Mouse (Mus musculus): ENCODE measurements around the gene Hand2.

Hand2 gene

DNA sequence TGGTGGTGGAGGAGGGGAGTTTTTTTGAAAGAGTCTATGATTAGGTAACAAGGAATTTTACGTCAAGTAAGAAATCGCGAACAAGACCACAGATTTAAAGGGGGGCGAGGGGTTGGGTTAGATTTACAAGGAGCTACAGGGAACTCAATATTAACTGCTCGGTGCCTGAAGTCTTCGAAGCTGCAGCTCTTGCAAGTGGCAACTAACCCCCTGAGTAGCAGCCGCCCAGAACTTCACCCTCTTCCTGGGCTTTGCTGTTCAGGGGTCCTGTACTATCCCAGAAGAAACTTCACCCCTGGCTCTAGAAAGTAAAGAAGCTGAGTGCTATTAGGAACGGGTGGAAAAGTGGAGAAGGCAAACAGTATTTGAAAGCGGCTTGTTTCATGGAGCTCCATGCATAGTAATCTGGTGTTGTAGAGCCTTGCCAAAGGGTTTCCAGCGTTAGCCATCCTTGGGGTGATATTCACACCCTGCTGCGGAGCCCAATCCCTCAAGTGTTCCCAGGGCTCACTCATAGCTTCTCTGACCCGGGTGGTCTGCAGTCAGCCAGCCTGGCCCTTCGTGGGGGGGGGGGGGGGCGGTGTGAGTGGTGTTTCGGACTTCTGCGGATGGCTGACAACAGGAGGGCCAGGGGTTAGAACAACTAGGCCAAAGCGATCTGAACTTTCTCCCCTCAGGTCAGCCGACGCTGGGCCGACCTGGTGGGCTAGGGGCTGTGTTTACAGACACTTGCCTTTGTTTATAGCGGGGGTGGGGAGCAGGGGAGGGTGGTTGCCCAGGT is 4.5 kb downstream of the Hand2 start:
- no peak for DNase-seq

DNA sequence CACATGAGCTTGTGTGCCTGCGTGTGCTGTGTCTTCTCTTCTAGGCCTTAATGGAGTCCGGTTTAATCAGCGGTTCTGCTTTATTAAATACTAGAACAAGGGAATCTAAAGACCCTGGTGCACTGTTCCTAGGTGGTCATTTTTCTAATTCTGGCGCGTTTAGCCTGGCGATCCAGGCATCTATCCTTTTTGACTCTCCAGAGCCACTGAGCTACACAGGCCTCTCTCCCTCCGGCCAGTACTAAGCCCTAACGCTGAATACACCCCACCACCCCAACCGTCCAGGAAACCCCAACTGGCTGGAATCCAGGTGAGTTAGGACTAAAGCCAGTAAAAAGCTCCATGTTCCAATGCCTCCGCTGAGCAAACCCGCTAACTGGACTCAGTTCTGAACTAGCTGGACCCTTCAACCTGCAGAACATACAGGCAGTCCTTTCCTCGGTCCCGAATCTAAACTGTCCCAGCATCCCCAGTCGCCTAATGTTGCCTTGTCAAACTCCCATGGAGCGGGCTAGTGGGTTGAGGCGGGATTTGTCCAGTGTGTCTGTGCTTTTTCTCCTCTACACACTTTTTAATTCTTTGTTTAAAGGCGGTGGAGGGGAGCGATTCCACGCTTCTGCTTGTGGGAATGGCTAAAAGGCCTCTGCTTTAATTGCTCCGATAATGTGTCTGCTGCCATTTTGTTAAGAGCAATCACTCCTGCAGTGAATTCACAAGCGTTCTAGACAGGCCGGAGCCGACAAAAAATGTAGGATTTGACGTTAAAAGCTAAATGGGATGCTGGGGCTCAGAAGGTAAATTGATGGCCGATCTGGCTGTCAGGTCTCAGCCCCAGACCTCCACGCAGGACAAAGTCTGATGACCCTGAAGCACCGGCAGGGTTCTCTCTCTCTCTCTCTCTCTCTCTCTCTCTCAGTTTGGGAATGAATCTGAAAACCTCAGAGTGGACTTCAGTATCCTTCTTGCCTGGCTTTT is 5.6 kb downstream of the Hand2 start:
- no peak for DNase-seq

DNA sequence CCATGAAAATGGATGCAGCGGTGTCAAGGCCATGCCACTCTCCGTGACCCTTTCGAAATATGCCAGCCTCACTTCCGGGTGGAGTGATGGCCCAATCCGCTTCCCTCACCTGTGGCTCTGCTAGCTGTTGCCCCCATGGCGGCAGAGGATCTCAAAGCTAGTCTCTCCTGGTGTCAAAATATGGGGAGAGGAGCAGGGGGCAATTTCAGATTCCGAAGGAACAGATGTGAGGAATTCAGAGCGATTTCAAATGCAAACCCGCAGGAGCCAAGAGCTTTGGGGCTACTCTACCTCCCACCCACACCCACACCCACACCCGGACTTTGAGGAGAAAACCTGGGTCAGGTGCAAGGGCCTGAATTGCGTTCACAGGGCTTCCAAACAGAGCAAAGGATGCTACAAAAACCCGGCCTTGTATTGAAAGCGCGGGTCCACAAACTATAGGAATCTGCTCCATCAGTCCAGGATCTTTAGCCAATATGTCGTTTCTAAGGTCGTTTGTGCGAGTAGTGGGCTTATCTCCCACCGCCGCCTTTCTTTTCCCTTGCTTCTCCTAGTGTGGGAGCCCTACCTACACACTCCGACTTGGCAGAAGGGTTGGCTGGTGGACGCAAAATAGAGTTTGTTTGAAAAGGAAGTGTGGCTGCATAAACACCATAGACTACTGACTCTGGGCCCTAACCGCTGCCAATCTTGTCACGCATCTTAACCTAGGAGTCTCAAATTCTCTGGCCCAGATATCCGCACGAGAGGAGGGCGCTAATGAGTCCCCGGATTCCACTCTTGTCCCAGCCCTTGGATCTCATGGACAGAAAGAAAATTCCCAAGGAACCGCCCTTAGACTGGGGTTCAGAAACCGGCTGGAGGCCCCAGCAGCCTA is 6.7 kb downstream of the Hand2 start:
- DNase-seq: no peak

DNA sequence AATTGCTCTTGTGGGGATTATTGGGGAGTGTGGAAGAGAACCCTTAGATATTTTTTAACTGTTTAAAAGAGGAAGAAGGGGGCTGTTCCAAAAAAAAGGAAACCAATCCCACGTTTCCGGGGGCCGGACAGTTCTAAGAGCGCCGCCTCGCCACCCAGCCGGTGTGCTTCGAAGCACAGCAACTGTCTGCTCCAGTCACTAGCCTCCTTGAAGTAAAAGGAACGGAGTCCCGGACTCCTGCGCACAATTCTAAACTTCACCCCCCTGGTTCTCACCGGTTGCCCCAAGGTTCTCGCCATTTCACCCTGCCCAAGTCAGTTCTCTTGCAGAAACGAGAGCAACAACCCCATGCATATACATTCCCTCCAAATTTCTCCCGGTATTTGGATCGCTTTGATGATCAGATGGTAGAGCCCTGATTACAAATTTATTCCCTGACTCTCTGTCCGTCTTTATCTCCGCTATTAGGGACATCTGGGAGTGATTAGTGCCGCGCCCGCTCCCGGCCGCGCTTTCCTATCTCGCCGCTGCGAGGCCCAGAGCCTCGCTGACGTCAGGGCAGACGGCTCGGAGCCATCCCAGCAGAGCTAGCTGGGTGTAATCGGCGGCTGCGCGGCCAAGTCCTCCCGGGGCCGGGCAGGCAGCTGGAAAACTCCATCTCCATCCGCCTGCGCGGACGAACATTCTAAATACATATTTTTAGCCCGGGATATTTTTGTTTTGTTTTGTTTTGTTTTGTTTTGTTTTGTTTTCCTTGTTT is 7.6 kb downstream of the Hand2 start:
- DNase-seq: peak; percentile 26

DNA sequence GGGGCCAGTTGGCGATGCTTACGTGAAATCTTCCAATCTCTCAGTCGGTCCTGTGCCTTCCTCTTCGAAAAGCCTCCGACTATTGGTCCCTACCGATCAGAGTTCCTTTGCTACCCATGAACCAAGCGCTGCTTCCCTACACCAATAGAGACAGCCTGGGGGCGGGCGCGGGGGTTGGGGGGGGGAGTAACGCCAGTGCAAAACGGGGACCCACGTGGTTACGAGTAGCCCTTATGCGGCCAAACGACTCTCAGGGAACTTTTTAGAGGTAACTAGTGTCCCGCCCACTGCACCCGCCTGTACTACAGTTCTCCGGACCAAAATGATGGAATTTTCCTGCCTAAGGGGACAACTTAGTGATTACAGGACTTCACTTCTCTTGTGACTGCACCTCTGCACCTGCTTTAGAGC is 8.2 kb downstream of the Hand2 start:
- no peak for DNase-seq

DNA sequence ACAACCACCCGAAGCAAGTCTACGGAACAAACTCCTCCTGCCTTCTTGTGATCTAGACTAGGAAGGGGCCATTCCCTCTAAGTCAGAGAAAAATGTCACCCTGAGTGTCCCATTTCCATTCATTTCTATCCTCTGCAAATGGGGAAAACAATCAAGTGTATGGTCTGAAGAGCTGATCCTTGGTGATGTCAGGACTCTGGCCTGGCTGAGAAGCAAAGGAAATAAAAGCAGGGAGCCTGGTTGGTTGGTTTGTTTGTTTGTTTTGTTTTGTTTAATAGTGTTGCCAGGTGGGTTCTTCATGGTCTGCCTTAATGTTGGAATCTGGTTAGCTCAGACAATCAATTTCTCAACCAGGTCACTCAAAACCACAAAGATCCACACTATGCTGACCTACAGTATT is 9.3 kb downstream of the Hand2 start:
- DNase-seq: no peak

DNA sequence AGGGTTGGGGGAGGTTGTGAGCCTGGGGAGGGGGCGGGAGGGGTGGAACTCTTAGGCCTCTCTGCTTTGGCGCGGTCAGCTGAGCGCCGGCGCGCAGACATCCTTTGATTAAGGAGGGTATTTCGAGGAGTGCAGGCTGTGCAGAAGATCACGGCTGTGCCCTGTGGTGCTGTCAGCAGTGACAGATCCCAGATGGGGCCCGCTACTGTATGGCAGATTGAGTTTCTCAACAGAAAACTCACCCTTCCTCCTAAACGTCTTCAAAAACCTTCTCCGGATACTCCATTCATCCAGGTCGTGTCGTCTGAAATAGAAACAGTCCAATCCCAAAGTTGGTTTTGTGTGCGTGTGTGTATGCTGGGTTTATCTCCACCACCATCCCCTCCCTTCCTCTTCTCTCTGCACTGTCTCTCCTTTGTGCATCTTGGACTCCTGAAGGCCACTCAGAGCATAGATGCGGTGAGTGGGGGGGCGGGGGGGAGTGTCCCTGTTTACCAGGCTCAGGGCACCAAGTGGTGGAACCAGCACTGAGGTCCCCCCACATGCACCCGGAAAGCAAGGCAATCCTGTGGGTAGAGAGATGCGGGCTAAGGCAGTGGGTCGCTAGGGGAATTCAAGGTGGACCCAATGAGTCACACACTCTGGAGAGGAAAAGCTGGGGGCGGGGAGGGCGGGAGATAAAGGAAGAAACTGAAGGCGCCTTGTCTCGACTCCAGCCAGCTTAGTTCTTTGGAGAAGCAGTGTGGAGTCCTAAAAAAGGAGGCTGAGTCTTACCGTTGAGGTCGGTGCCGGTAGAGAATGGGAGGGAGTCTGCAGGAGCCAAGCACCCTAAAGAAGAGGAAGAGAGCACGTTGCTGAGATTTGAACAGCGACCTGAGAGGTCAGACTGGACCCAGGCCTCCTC is 11.2 kb downstream of the Hand2 start:
- DNase-seq: no peak

DNA sequence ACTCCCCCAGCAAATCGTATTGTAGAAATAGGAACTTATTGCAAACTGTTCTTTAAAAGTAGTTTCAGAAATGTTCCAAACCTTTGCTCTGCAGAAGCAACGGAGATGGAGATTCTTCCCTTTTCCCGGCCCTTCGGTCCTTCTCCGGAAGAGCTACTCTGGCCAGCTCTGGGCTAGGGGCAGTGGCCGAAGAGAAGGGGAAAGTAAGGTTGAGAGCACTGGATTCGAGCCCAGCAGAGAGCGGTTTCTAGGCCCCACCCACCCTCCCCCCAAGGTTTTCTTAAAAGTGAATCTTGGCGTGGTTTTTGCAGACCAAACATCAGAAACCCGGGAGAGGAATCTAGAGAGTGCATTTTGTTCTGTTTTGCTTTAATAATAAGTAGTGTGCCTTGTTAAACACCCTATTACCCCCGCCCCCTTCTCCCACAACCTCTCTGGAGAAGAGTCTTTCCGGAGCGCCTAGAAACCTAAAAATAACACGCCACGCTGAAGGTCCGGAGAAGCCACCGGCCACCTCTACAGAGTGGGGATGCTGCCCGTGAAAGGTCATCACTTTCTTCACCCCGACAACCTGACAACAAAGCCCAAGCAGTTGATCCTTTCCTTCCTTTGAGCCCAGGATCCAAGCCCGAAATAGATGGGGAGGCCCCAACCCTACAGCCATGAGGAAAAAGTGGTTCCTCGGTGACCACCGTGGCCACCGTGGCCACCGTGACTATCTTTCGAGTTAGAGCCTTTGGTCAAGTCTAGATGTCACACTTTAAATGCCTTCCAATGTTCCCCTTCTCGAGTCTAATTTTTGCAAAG is 12.1 kb downstream of the Hand2 start:
- no peak for DNase-seq

DNA sequence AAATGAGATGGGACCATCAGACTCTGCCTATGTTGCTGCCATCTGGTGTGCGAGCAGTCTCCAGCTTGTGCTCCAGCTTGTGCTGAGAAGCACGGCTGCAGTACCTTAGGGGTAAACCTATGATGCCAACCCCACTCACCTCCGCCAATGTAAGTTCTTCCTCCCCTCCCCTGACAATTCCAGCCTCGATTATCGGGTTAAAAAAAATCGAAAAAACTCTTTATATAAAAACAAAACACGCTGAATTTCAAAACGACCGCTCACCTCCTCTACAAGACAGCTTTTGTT is 12.6 kb downstream of the Hand2 start:
- DNase-seq: no peak

DNA sequence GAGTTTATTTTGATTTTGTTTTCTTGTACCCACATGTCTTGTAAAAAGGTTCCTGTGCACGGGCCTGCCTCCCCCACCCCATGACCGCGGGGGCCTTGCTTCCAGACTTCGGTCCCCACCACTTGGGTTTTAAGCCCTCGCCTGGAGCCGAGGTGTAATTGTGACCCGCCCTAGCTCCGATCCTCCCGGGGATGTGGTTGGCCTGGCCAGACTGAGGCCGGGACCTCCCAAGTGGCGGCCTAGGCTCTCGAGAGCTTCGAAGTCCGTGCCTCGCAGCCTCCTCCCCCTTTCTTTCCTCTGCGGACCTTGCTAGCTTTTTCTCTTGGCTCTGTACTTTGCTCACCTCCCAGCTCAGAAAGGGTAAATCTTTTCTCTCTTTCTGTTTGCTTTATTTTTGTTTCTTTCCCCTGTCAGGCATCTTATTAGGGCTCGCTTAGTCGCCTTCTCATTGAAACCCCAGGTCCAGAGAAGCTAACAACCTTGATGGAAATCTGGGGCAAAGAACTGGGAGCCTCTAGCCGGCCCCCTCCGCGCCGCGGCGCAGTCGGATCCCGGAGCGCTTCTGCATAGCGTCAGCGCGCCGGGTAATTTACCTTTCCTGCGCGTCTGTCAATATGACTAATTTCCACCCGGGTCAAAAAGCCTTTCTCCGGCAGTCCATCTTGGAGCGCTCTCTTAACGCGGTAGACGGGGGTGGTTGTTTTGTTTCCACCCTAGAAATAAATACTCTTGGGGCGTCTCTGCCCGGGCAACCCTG is 13.2 kb downstream of the Hand2 start:
- DNase-seq: no peak

DNA sequence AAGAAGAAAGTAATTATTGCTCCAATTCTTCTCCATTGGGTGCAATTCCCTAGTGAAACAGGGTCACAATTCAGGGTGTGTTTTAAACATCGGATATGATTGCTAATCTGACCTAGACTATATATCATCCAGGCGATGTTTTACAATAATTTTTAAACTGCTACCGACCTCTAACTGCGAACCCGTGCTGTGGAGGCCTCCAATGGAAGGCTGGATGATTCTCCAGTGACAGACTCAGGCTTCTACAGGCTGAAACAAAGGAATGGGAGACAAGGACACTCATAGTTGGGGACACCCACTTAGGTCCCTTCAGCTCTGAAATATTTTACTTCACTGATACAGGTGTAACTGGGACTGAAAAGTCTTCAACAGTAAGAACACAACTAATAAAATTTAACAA is 13.9 kb downstream of the Hand2 start:
- no peak for DNase-seq

DNA sequence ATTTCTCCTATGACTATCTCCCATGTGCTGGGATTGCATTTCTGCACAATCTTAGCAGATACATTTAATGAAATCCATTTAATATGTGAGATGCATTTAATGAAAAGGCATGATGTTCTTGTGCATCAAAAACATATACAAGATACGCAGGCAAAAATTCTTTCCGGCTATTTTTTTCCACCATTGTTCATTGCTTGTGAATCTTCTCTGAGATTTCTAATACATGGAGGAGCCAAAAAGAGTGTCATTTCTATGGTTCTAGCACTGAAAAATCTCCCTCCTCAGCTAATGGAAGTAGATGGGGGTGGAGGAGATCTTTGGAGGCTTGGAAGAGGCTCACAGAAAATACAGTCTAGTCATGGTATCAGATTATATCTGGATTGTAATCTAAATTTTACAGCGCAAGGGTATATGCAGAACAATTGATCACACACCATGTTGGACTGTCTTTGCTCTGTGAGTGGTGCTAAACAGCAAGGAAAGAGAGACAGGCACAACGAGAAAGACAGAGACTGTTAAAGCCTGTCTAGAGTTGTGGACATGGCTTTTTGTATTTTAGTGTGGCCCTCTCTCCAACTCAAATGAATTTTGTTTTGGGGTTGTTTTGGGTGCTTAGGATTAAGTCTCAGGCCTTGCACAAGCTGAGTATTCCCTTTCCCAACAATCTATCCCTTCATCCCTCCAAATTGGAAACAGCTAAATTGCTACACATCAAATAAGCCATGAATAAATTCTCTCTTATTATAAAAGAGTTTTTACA is 16.7 kb downstream of the Hand2 start:
- DNase-seq: no peak

DNA sequence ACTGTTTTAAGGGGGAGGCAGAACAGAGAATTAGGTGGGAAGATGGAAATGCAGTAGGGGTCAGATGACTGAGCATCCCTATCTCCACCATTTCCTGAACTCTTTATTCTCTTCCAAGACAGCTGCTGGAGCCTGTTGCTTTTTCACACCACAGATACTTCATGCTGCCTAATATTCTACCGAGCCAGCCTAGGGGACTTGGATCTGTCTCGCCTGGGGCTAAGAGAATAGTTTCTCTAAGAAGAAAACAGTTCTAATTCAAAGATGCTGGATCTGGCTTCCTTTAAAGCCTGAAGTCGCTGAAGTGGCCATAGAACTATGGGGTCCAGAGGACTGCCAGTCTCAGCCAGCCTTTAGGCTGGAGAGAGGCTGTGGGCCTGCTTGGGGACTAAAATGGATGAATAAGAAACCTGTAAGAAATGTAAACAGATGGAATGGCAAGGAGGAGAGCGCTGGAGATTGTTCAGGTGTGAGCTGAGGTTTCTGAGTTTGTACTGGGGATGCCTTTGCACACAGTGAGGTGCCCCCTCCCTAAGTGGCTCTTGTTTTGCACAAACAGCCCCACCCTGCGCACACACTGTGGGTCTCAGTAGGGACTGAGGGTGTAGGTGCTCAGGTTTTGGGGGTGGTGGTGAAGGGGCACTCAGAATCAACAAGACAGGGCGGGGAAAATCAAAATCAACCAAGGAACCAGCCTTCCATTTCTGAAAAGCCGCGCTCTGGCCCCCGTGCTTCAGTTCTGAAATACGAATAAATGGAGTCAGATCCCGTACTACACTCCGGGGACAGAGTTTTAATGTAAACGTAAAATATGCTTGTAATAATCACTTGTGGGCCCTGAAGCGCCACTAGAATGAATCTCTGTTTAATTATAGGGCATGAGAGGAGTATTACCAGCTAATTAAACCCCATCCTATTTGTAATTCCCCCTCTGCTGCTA is 19.2 kb downstream of the Hand2 start:
- no peak for DNase-seq

DNA sequence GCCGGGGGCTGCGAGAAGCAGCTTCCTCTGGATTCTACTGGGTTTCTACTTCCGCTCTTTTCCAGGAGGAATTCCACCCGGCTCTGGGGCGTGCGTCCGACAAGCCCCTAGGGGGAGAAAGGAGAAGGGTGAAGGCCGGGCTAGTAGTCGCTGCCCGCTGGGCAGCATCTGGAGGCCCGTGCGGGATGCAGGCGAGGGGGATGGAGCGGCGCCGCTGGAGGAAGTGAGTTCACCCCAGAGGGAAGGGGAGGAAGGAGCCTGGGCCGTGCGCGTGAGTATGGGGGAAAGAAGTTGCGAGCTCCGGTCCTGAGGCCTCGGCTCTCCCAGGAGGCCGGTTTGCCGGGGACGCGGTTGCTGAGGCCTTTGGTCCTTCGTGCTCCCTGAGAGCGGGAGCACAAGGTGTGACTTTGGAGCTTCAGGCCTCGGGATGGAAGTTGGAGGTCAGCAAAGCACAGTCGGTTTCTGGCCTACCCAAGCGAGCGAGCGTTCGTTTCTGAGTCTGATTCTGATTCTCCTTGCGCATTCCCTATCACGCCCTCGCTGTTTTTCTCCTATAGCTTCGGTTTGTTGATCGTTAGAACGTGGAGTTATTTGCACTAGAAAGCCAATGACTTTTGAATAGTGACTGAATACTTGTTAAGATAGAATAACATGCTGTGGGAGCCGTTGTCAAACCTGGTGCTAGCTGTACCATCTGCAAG is 20.2 kb downstream of the Hand2 start:
- no peak for DNase-seq

DNA sequence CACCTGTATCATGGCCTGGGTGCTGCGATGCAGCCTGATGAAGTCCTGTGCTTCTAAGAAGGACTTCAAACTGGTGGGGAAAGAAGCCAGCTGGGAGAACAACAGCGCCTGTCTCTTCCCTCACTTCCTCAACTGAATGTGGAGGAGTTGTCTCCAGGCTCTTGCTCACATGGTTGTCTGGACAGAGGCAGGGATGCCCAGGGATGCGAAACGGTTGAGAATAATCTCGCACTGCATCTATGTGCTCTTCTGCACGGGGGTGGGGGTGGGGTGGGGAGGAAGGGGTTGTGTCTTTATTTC is 20.7 kb downstream of the Hand2 start:
- no peak for DNase-seq

DNA sequence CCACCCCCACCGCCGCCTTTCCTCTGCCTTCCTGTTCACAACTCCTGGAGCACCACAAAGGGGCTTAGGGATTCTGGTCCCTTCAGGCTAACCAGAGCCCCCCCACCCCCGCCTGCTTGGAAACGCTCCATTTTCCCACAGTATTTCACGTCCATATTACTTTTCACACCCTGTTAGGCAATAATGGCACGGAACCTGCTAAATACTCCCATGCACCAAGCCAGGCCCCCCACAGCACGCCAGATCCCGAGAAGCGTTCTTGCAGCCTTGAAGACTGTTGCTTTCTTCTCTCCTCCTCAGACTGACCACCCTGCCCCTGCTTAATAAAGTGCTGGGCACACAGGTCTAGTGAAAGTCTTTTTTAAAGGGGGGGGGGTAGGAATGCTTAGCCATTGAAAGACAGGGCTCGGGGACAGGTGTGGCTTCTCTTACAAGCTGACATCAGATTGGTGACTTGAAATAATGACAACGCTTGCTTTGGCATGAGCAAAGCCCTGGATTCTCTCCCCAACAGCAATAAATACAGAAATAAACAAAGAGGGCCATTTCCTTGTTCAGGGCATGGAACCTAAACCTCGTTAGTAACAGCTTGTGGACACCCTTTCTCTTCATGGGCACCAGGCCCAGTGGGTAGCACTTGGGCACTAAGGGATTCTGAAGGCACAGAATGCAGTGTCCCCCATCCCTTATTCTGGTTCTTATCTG is 21.8 kb downstream of the Hand2 start:
- no peak for DNase-seq

Data from lung, postnatal 36 days (tissue).